9 mouse cellular contexts compared by ENCODE assay signal in genomic region chr5:52023212-52023611, GRCm38 (mm10).
DNase-seq lines count a peak whose midpoint lies in the region; ATAC-seq and TF ChIP-seq lines count a peak whose summit lies in the region.
"Had no signal": no experiment of that assay in that cellular context is flagged by ENCODE, and none has a peak within 500 bp of the region (broad histone marks: within the 10 kb centered on the region; RNA-seq: fewer than 3 reads in every experiment).

No protein-coding gene starts in this region.

- H3K9me3 ChIP-seq in hindbrain, embryonic 15.5 days: no peaks in the 10 kb centered on the region
- H3K9me3 ChIP-seq in hindbrain, embryonic 10.5 days: no peaks in the 10 kb centered on the region
- no peaks in the 10 kb centered on the region for H3K9me3 ChIP-seq in forebrain, postnatal 0 days (ENCODE audit: low read length)

- no peak for DNase-seq in hindbrain, embryonic 10.5 days (ENCODE audit: low spot score)
- DNase-seq in forebrain, postnatal 0 days: peak; percentile 85
- peak; percentile 55 for DNase-seq in layer of hippocampus, adult 9-10 months (ENCODE audit: low spot score)
- DNase-seq in right cerebral cortex, postnatal 25 days: peak; percentile 76
- no peak for DNase-seq in thymus, postnatal 0 days (ENCODE audit: low spot score)
- no peak for DNase-seq in T-cell, adult 2 months (ENCODE audit: low spot score)
- DNase-seq in urinary bladder, adult 2 months (ENCODE audit: low spot score): no peak

- WGBS in hindbrain, embryonic 15.5 days: 73% methylated on average over 9 of the region's 9 CpGs
- 92% methylated on average over 9 of the region's 9 CpGs for WGBS in hindbrain, embryonic 10.5 days
- 30% methylated on average over 9 of the region's 9 CpGs for WGBS in forebrain, postnatal 0 days

- H3K4me2 ChIP-seq in hindbrain, embryonic 15.5 days: no peak overlapping the region
- no peak overlapping the region for H3K4me2 ChIP-seq in forebrain, postnatal 0 days (ENCODE audit: low read depth)

- H3K9ac ChIP-seq in hindbrain, embryonic 15.5 days: no peak overlapping the region
- H3K9ac ChIP-seq in forebrain, postnatal 0 days: no peak overlapping the region

- no peak for TF ChIP-seq CTCF in forebrain, postnatal 0 days (IDR thresholded peaks at IDR 0.05; ENCODE audit: low read depth)

- ATAC-seq in hindbrain, embryonic 15.5 days (ENCODE audit: low FRiP score, low read depth): peak; percentile 63; the same call in 1 of the 2 replicates
- ATAC-seq in forebrain, postnatal 0 days: peak; percentile 89

- H3K4me3 ChIP-seq in hindbrain, embryonic 15.5 days: no peak overlapping the region
- no peak overlapping the region for H3K4me3 ChIP-seq in hindbrain, embryonic 10.5 days
- no peak overlapping the region for H3K4me3 ChIP-seq in forebrain, postnatal 0 days (ENCODE audit: low read depth, low read length)

- no peaks in the 10 kb centered on the region for H3K36me3 ChIP-seq in hindbrain, embryonic 15.5 days
- H3K36me3 ChIP-seq in hindbrain, embryonic 10.5 days: no peaks in the 10 kb centered on the region
- H3K36me3 ChIP-seq in forebrain, postnatal 0 days (ENCODE audit: insufficient read depth): no peaks in the 10 kb centered on the region

- no peak overlapping the region for H3K27ac ChIP-seq in hindbrain, embryonic 15.5 days (replicated peaks)
- no peak overlapping the region for H3K27ac ChIP-seq in hindbrain, embryonic 10.5 days
- H3K27ac ChIP-seq in forebrain, postnatal 0 days (ENCODE audit: low read depth, low read length): no peak overlapping the region
- H3K27ac ChIP-seq: macrophage had no signal

- no peaks in the 10 kb centered on the region for H3K27me3 ChIP-seq in hindbrain, embryonic 15.5 days
- no peaks in the 10 kb centered on the region for H3K27me3 ChIP-seq in hindbrain, embryonic 10.5 days (ENCODE audit: insufficient read depth, poor library complexity, severe bottlenecking)
- H3K27me3 ChIP-seq in forebrain, postnatal 0 days (ENCODE audit: insufficient read depth, low read length): no peaks in the 10 kb centered on the region

- H3K4me1 ChIP-seq in hindbrain, embryonic 15.5 days (replicated peaks): peaks cover 6% of the 10 kb centered on the region; the same call in 1 of the 2 replicates
- H3K4me1 ChIP-seq in hindbrain, embryonic 10.5 days (replicated peaks): no peaks in the 10 kb centered on the region
- H3K4me1 ChIP-seq in forebrain, postnatal 0 days (ENCODE audit: insufficient read depth): no peaks in the 10 kb centered on the region

Comparison
In these comparisons a context has a peak if more than half of its experiments do, and no peak if none do; other contexts are left out.
1. DNase-seq: peak in forebrain, postnatal 0 days (single experiment), layer of hippocampus, adult 9-10 months (single experiment) and right cerebral cortex, postnatal 25 days (single experiment); none in hindbrain, embryonic 10.5 days (single experiment), thymus, postnatal 0 days (single experiment), T-cell, adult 2 months (single experiment) and urinary bladder, adult 2 months (single experiment).